Mouse (Mus musculus) liver, embryonic 12.5 days (tissue): ENCODE measurements at regions not wholly inside any gene's neighbourhood (a gene's known extent, or its start where the extent isn't known, plus 50 kb on each side); places are given as distances from the start of the nearest gene placed in this dataset.

Experiments
- ATAC-seq: fragments of 200-750 bp; cut with Nextera tagmentation; 2 replicates; pipeline ENCODE4 v1.8.0; 2017; ENCODE audit warnings: moderate number of reproducible peaks, mild to moderate bottlenecking, moderate library complexity
- H3K27ac ChIP-seq: fragments of 300-500 bp; sonication (generic); 2 replicates; pipeline ENCODE4 v1.5.1; 2016; ENCODE audit warnings: mild to moderate bottlenecking
- H3K27me3 ChIP-seq: fragments of 300-500 bp; sonication (generic); replicated peaks from 2 replicates; pipeline ENCODE4 v1.6.1; 2016; ENCODE audit warnings: mild to moderate bottlenecking, moderate library complexity
- H3K36me3 ChIP-seq: fragments of 300-500 bp; sonication (generic); 2 replicates; pipeline ENCODE4 v1.6.1; 2016; ENCODE audit warnings: mild to moderate bottlenecking, moderate library complexity
- H3K4me1 ChIP-seq: fragments of 300-500 bp; sonication (generic); 2 replicates; pipeline ENCODE4 v1.6.1; 2016
- H3K4me2 ChIP-seq: fragments of 300-500 bp; sonication (generic); 2 replicates; pipeline ENCODE4 v1.6.1; 2016; ENCODE audit warnings: mild to moderate bottlenecking, moderate library complexity
- H3K4me3 ChIP-seq: fragments of 300-500 bp; sonication (generic); 2 replicates; pipeline ENCODE4 v1.5.1; 2016; ENCODE audit warnings: mild to moderate bottlenecking, moderate library complexity
- H3K9ac ChIP-seq: fragments of 300-500 bp; sonication (generic); 2 replicates; pipeline ENCODE4 v1.6.1; 2016; ENCODE audit warnings: mild to moderate bottlenecking, moderate library complexity
- H3K9me3 ChIP-seq: fragments of 300-500 bp; sonication (generic); replicated peaks from 2 replicates; pipeline ENCODE4 v1.6.1; 2016; ENCODE audit warnings: mild to moderate bottlenecking, moderate library complexity
- WGBS: fragments of 180-500 bp; shearing (Covaris S2); methylation state at CpG from one replicate; pipeline ENCODE4 v1.1.7; 2016; ENCODE audit not compliant: insufficient replicate concordance; 5-methylcytosine and 5-hydroxymethylcytosine counted together

GRCm38 (mm10) chr13:99071821-99072414 is 87.6 kb upstream of the 1700024P04Rik start:
- Histone ChIP-seq H3K4me3 (no peak overlapping the region), H3K36me3 (no peaks in the 10 kb centered on the region), H3K27ac (no peak overlapping the region), H3K27me3 (no peaks in the 10 kb centered on the region), H3K9ac (no peak overlapping the region), H3K9me3 (no peaks in the 10 kb centered on the region), H3K4me2 (no peak overlapping the region), H3K4me1 (no peaks in the 10 kb centered on the region)
- no peak for ATAC-seq
- WGBS: 65% methylated on average over 8 of the region's 8 CpGs

GRCm38 (mm10) chr13:99071413-99071812 is 87.0 kb upstream of the 1700024P04Rik start:
- no peak for ATAC-seq
- H3K36me3 ChIP-seq: no peaks in the 10 kb centered on the region
- no peak overlapping the region for H3K4me2 ChIP-seq
- H3K9me3 ChIP-seq: no peaks in the 10 kb centered on the region
- no peak overlapping the region for H3K9ac ChIP-seq
- H3K27me3 ChIP-seq: no peaks in the 10 kb centered on the region
- no peak overlapping the region for H3K27ac ChIP-seq
- 47% methylated on average over 6 of the region's 6 CpGs for WGBS
- H3K4me3 ChIP-seq: no peak overlapping the region
- no peaks in the 10 kb centered on the region for H3K4me1 ChIP-seq

- no peaks in the 10 kb centered on the region for H3K4me1 ChIP-seq
- no peak for ATAC-seq
- H3K27ac ChIP-seq: no peak overlapping the region
- no peaks in the 10 kb centered on the region for H3K36me3 ChIP-seq
- no peaks in the 10 kb centered on the region for H3K9me3 ChIP-seq
- no peak overlapping the region for H3K4me2 ChIP-seq
- WGBS: 84% methylated on average over 10 of the region's 10 CpGs
- no peaks in the 10 kb centered on the region for H3K27me3 ChIP-seq
- H3K4me3 ChIP-seq: no peak overlapping the region
- no peak overlapping the region for H3K9ac ChIP-seq
These were observed 85.4 kb upstream of the 1700024P04Rik start for GRCm38 (mm10) chr13:99069767-99070166.

GRCm38 (mm10) chr13:99067504-99067903 is 83.1 kb upstream of the 1700024P04Rik start:
- H3K36me3 ChIP-seq: no peaks in the 10 kb centered on the region
- H3K4me3 ChIP-seq: no peak overlapping the region
- no peaks in the 10 kb centered on the region for H3K27me3 ChIP-seq
- no peaks in the 10 kb centered on the region for H3K4me1 ChIP-seq
- H3K9ac ChIP-seq: no peak overlapping the region
- no peak overlapping the region for H3K27ac ChIP-seq
- 59% methylated on average over 1 of the region's 1 CpGs for WGBS
- H3K4me2 ChIP-seq: no peak overlapping the region
- H3K9me3 ChIP-seq: no peaks in the 10 kb centered on the region
- ATAC-seq: no peak

GRCm38 (mm10) chr13:99063431-99063830 is 79.1 kb upstream of the 1700024P04Rik start:
- whole genome bisulfite sequencing: 61% methylated on average over 4 of the region's 4 CpGs
- Histone ChIP-seq H3K4me2 (no peak overlapping the region), H3K27me3 (no peaks in the 10 kb centered on the region), H3K27ac (no peak overlapping the region), H3K9me3 (no peaks in the 10 kb centered on the region), H3K36me3 (no peaks in the 10 kb centered on the region), H3K9ac (no peak overlapping the region), H3K4me3 (no peak overlapping the region), H3K4me1 (no peaks in the 10 kb centered on the region)
- ATAC-seq: no peak

- Histone ChIP-seq H3K4me2 (no peak overlapping the region), H3K27me3 (no peaks in the 10 kb centered on the region), H3K4me3 (no peak overlapping the region), H3K9ac (no peak overlapping the region), H3K4me1 (no peaks in the 10 kb centered on the region), H3K36me3 (no peaks in the 10 kb centered on the region), H3K9me3 (no peaks in the 10 kb centered on the region), H3K27ac (no peak overlapping the region)
- ATAC-seq: no peak
- 64% methylated on average over 3 of the region's 3 CpGs for WGBS
These were observed 78.6 kb upstream of the 1700024P04Rik start for GRCm38 (mm10) chr13:99062936-99063335.

- 75% methylated on average over 13 of the region's 13 CpGs for WGBS
- H3K4me2 ChIP-seq: no peak overlapping the region
- no peaks in the 10 kb centered on the region for H3K36me3 ChIP-seq
- no peak overlapping the region for H3K4me3 ChIP-seq
- no peak for ATAC-seq
- H3K9ac ChIP-seq: no peak overlapping the region
- no peaks in the 10 kb centered on the region for H3K4me1 ChIP-seq
- no peak overlapping the region for H3K27ac ChIP-seq
- H3K9me3 ChIP-seq: no peaks in the 10 kb centered on the region
- peaks cover 21% of the 10 kb centered on the region for H3K27me3 ChIP-seq
These were observed 74.0 kb upstream of the 1700024P04Rik start for GRCm38 (mm10) chr13:99058131-99058970.

- Histone ChIP-seq H3K27me3 (peaks cover 21% of the 10 kb centered on the region), H3K9ac (no peak overlapping the region), H3K4me1 (no peaks in the 10 kb centered on the region), H3K4me2 (no peak overlapping the region), H3K27ac (no peak overlapping the region), H3K4me3 (no peak overlapping the region), H3K9me3 (no peaks in the 10 kb centered on the region), H3K36me3 (no peaks in the 10 kb centered on the region)
- WGBS: 62% methylated on average over 6 of the region's 6 CpGs
- no peak for ATAC-seq
These were observed 73.3 kb upstream of the 1700024P04Rik start for GRCm38 (mm10) chr13:99057696-99058095.

- 52% methylated on average over 3 of the region's 3 CpGs for WGBS
- Histone ChIP-seq H3K9me3 (no peaks in the 10 kb centered on the region), H3K9ac (no peak overlapping the region), H3K27ac (no peak overlapping the region), H3K4me1 (no peaks in the 10 kb centered on the region), H3K4me2 (no peak overlapping the region), H3K36me3 (no peaks in the 10 kb centered on the region), H3K27me3 (peaks cover 21% of the 10 kb centered on the region), H3K4me3 (no peak overlapping the region)
- ATAC-seq: no peak
These were observed 72.9 kb upstream of the 1700024P04Rik start for GRCm38 (mm10) chr13:99057293-99057588.

- H3K4me2 ChIP-seq: no peak overlapping the region
- H3K27me3 ChIP-seq: peaks cover 21% of the 10 kb centered on the region
- no peak overlapping the region for H3K9ac ChIP-seq
- no peaks in the 10 kb centered on the region for H3K4me1 ChIP-seq
- H3K36me3 ChIP-seq: no peaks in the 10 kb centered on the region
- H3K9me3 ChIP-seq: no peaks in the 10 kb centered on the region
- no peak for ATAC-seq
- no peak overlapping the region for H3K27ac ChIP-seq
- H3K4me3 ChIP-seq: no peak overlapping the region
- WGBS: 70% methylated on average over 19 of the region's 19 CpGs
These were observed 72.3 kb upstream of the 1700024P04Rik start for GRCm38 (mm10) chr13:99056432-99057292.

- H3K27ac ChIP-seq: no peak overlapping the region
- 43% methylated on average over 11 of the region's 11 CpGs for WGBS
- H3K4me2 ChIP-seq: no peak overlapping the region
- no peaks in the 10 kb centered on the region for H3K36me3 ChIP-seq
- ATAC-seq: no peak
- peaks cover 21% of the 10 kb centered on the region for H3K27me3 ChIP-seq
- H3K4me3 ChIP-seq: no peak overlapping the region
- H3K9ac ChIP-seq: no peak overlapping the region
- no peaks in the 10 kb centered on the region for H3K9me3 ChIP-seq
- H3K4me1 ChIP-seq: no peaks in the 10 kb centered on the region
These were observed 71.4 kb upstream of the 1700024P04Rik start for GRCm38 (mm10) chr13:99055609-99056321.
